Mouse (Mus musculus) gastrocnemius, postnatal 10 days (tissue): Measurements from ENCODE around the gene Fam71b. TPM values are rescaled to one million over a fixed set of nuclear protein-coding genes. Genes with fewer than 3 reads are reported as not detected.
"Not testable (repeated sequence)": the region's sequence is repeated elsewhere in the genome, so short reads cannot be mapped to it uniquely, and the experiment has no call there.

Experiments
- DNase-seq: peaks from one replicate; pipeline ENCODE4 v3.0.0; 2021; ENCODE audit warnings: mixed read lengths
- total RNA-seq, 2 experiments: library from RNA; stranded (reverse); gene quantifications; 2 replicates each; pipeline ENCODE4 v1.2.3; 2021

Gene Fam71b
- total RNA-seq, 2 experiments from 2014 or later, result not detected

DNA sequence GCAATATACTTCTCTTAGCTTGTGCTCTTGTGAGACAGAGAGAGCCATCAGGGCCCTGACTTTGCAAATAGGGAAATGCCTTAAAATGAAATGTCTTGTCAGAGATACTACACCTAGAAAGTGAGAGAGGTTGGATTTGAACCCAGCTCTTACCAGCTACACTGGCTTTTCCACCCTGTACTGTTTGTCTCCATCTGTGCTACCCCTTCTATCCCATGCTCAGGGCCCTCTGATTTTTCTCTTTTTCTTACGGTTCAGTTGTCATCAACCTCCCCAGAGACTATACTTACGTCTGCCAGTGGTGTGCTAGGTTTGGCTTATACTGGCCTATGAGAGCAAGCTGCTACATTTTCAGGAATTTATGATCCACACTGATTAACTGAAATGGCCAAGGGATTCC is 11.4 kb upstream of the Fam71b start:
- no peak for DNase-seq

DNA sequence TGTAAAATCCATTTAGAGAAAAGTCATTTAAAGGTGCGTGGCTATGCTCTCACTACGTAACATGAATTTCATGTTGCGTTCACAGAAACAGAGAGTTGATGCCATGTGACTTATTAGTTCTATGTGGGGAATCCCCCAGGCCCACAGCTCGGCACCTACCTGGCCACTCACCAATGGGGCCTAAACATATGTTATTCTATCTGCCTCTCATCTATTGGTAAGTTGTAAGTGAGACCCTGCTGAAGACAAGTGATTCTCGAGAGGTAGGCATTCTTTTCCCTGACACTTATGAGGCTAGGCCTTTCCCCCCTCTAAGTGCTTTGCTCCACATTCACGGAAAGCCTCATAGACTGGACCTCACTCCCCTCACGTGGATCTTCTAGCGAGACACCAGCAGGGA is 9.8 kb upstream of the Fam71b start:
- DNase-seq, result no peak

DNA sequence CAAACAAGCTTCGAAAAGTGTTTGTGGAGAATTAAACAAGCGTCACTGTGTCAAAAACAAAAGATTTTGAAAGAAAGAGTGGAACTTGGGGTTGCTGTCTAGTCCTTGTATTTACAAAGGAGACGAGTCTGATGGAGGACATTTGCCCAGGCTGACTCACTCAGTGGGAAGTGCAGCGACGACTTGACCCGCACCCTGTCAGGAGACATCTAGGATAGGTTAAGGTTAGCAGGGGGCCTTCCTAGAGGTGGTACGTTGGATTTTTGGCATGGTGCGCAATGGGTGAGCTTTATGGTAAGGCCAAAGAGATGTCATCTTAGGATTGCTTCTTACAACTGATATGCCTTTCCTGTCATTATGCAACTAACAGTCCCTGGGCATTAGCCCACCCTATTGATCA is 9.3 kb upstream of the Fam71b start:
- no peak for DNase-seq

- DNase-seq, result no peak
Observed at GRCm38 (mm10) chr11:46388438-46388837, 7.9 kb upstream of the Fam71b start.

DNA sequence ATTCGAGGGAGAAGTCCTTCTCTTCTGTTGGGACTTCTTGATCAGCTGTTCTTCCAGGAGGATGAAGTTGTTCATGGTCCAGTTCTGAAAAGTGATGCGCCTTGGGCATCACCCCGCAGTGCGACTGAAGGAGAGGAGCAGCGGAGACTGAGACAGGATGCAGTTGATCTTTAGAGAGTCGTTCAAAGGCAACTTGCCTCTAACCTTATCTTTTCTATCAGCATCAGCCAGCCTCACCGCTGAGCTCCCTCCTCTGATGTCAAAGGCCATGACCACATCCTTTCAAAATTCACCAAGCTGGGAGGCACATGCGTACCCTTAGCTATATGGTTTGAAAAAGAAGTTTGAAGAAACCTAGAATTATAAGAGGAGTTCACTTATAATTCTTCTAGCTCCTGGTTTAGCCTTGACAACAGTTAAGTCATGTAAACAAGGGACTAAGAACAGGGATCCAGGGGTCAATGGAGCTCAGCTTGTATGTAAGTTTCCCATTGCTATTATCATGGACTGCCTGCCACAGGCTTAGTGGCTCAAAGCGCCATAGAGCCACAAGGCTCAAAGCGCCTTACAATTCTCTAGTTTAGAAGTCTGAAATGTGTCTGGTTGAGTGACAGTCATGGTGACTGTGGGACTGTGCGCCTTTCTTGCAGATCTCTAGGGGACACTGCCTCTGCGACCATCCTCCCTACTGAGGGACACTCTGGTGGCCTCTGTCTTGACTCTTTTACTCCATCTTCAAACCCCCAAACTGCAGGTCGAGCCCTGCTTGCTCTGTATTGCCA is 6.8 kb upstream of the Fam71b start, which contains the start of gene Itk:
Itk (minus strand) TSS at position 180 of the 782 bp plus-strand sequence.
- DNase-seq, result no peak

DNA sequence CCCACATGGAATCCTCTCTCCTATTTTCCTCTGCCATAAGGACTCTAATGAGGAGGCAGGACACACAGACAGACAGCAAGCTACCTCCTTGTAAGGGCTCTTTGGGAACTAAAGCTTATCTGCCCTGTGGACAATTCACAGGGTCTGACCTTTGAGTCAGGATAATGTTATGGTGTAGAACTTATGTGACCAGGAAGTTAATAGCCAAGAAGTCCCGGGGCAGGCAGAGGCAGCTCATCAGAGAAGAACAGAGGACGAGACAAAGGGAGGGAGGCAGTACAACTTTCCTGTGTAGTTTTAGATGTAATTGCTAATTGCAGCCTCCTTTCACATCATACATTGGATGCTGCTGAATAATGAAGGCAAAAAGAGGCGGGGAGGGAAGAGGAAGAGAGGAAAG is 5.7 kb upstream of the Fam71b start:
- DNase-seq, result no peak

GRCm38 (mm10) chr11:46392890-46393289 is 3.5 kb upstream of the Fam71b start:
- DNase-seq, result no peak

- DNase-seq, result no peak
Observed at GRCm38 (mm10) chr11:46393413-46393812, 2.9 kb upstream of the Fam71b start.

GRCm38 (mm10) chr11:46395088-46395487 is 1.3 kb upstream of the Fam71b start:
- no peak for DNase-seq

GRCm38 (mm10) chr11:46395698-46396097 is 661 bp upstream of the Fam71b start:
- no peak for DNase-seq

GRCm38 (mm10) chr11:46396860-46397179 is 461 bp downstream of the Fam71b start:
- DNase-seq, result no peak

GRCm38 (mm10) chr11:46397900-46398299 is 1.5 kb downstream of the Fam71b start:
- no peak for DNase-seq

- no peak for DNase-seq
Observed at GRCm38 (mm10) chr11:46398473-46398872, 2.1 kb downstream of the Fam71b start.

- DNase-seq, result no peak
Observed at GRCm38 (mm10) chr11:46398933-46399383, 2.6 kb downstream of the Fam71b start.

DNA sequence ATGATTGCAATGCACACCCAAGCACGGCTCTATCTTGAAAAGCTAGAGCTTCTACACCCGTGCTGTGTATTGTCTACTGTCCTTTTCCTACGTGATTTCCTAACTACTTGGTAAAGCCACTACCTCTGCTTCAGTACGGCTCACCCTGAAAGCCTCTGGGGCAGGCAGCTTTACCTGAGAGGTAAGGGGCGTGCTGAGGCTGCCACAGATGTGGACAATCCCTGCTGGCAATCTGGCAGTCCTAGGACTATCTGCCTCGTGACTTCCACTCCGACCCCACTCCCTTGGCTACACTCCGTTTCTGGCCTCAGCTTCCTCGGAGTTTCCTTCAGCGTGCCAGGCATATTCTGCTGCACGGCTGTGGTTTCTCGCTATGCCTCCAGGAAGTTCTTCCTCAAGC is 5.2 kb downstream of the Fam71b start:
- DNase-seq, result no peak

- DNase-seq, result no peak
Observed at GRCm38 (mm10) chr11:46404986-46405385, 8.6 kb downstream of the Fam71b start.

GRCm38 (mm10) chr11:46406721-46407120 is 10.4 kb downstream of the Fam71b start:
- DNase-seq, result no peak

DNA sequence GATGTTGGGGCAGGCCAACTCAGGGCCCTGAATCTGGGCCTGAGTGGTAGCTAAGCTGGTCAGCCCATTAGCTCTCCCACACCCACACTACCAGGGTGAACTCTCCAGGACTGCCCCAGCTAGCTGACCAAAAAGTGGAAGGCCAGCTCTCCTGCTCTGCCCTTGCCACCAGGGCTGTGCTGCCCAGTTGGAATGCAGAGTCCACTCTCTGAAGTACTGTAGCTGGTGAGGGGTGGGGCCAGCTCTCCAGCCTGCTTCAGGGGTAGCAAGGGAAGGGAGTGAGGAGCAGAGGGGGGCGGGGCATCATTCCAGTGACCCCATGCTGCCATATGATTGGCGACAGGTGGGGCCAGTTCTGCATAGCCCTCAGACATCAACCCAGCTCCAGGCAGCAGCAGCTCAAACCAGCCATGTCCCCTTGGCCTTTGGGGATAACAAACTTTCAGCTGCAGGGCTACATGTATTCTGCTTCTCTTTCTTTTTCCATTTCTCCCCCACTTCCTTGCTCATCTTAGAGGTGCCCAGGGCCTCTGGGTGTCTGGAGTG is 13.7 kb downstream of the Fam71b start:
- DNase-seq, result no peak

- no peak for DNase-seq
Observed at GRCm38 (mm10) chr11:46418438-46418837, 22.1 kb downstream of the Fam71b start.

DNA sequence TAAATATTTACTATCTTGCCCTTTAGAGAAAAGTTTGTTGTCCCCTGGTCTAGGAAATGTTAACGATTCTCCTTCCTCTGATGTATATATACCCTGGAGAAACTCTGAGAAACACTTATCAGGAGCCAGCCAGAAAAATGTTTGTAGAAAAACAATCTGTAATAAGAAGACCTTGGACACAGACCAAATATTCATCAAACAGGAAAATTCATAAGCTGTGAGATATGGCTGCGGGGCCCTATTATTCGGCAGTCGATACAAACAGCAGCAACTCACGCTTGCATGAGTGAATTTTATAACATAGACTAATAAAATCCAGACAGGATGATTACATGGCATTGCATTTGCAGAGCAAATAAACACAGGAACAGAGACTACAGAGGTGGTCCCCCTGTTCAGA is 22.5 kb downstream of the Fam71b start:
- no peak for DNase-seq

DNA sequence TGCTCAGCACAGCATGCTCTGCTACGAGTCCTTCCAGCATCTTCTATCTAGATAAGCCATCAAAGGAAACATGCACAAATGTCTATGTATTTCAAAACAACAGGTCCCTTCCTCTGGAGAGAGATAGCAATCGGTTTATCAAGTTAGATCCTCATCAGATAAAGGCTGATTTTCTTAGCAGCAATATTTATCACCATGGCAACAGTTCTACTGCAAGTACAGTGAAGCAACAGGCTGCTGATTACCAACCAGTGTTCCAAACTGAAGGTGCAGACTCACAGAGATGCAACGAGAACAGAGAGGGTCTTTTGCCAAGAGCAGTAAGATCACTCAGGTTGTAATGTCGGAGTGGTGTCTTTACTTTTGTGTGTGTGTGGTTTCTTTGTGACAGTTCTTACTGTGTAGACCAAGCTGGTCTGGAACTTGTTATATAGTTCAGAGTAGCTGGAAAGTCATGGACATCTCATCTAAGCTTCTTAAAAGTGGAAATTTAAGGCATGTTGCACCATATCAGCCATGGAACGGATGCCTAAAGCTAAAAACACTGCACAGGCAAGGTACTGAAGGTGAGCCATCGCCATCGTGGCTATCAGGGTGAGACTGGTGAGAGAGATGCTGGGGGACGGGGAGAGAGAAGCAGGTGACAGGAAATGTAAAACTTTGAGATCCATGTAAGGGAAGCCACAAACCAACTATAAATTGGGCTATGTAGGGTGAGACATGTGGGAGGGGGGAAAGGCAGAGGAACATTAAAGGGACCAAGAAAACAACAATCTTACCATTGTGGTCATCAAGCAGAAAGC is 24.9 kb downstream of the Fam71b start:
- no peak for DNase-seq

- not testable (repeated sequence) for DNase-seq
Observed at GRCm38 (mm10) chr11:46428131-46428530, 31.8 kb downstream of the Fam71b start.

- no peak for DNase-seq
Observed at GRCm38 (mm10) chr11:46430123-46430522, 33.8 kb downstream of the Fam71b start.
